Mouse (Mus musculus) frontal cortex, adult 2 months (tissue): ENCODE results near the gene 2310022A10Rik. TPM values are rescaled to one million over a fixed set of nuclear protein-coding genes. Genes with fewer than 3 reads are reported as not detected.
"Not testable (repeated sequence)": the region's sequence is repeated elsewhere in the genome, so short reads cannot be mapped to it uniquely, and the experiment has no call there.

Experiments
- DNase-seq, 2 experiments: peaks; one replicate each; pipeline ENCODE4 v3.0.0; 2022; ENCODE audit warnings: low spot score in 1 of 2; ENCODE audit errors: extremely low spot score in 1 of 2
- polyA plus RNA-seq: library from polyadenylated mRNA; depleted of rRNA; stranded (reverse); fragments of >200 nt; gene quantifications from 2 replicates; pipeline ENCODE4 v1.2.3, GENCODE M21; 2012; rRNA removed

Gene 2310022A10Rik
- polyA plus RNA-seq, 1 experiment = 32.3 TPM

- no peak for DNase-seq
These were observed 56.7 kb downstream of the 2310022A10Rik start for GRCm38 (mm10) chr7:27609688-27610087.

- no peak for DNase-seq
These were observed 57.3 kb downstream of the 2310022A10Rik start for GRCm38 (mm10) chr7:27610370-27610769.

- DNase-seq = no peak
These were observed 57.8 kb downstream of the 2310022A10Rik start for GRCm38 (mm10) chr7:27610871-27611270.

GRCm38 (mm10) chr7:27612940-27613339, 59.9 kb downstream of the 2310022A10Rik start:
- no peak for DNase-seq

- DNase-seq = peak in 1 of 2 experiments; percentile 77
These were observed 60.9 kb downstream of the 2310022A10Rik start for GRCm38 (mm10) chr7:27613751-27614499.

GRCm38 (mm10) chr7:27621028-27621427, 68.0 kb downstream of the 2310022A10Rik start:
- DNase-seq = no peak

GRCm38 (mm10) chr7:27622234-27622633, 69.2 kb downstream of the 2310022A10Rik start:
- no peak for DNase-seq

- no peak for DNase-seq
These were observed 71.9 kb downstream of the 2310022A10Rik start for GRCm38 (mm10) chr7:27624967-27625366.

GRCm38 (mm10) chr7:27627707-27628106, 74.7 kb downstream of the 2310022A10Rik start:
- no peak for DNase-seq

GRCm38 (mm10) chr7:27628190-27628589, 75.2 kb downstream of the 2310022A10Rik start:
- DNase-seq = no peak

GRCm38 (mm10) chr7:27628816-27629215, 75.8 kb downstream of the 2310022A10Rik start:
- not testable (repeated sequence) for DNase-seq

GRCm38 (mm10) chr7:27631439-27631838, 78.4 kb downstream of the 2310022A10Rik start:
- no peak for DNase-seq

Other genes starting within 250 kb of the 2310022A10Rik start
- 68.8 and 69.8 TPM in 2 replicates for gene Ltbp4, start 215.5 kb upstream of the 2310022A10Rik start, polyA plus RNA-seq
- 58.4 and 62.8 TPM in 2 replicates for gene Shkbp1, start 197.2 kb upstream of the 2310022A10Rik start, polyA plus RNA-seq
- 0.25 TPM in 1 of 2 replicates, not detected in the other for gene Gm20479, start 195.8 kb upstream of the 2310022A10Rik start, polyA plus RNA-seq
- gene Sptbn4, start 105.5 kb upstream of the 2310022A10Rik start, polyA plus RNA-seq = 131 and 135 TPM in 2 replicates
- 21.4 and 23.6 TPM in 2 replicates for gene Blvrb, start 105.3 kb upstream of the 2310022A10Rik start, polyA plus RNA-seq
- gene Sertad3, start 79.5 kb upstream of the 2310022A10Rik start, polyA plus RNA-seq = 3.8 and 5.0 TPM in 2 replicates
- gene Sertad1, start 66.3 kb upstream of the 2310022A10Rik start, polyA plus RNA-seq = 14.0 and 16.9 TPM in 2 replicates
- 0.29 and 0.46 TPM in 2 replicates for gene Prx, start 53.9 kb upstream of the 2310022A10Rik start, polyA plus RNA-seq
- 0.44 and 0.66 TPM in 2 replicates for gene Hipk4, start 30.0 kb upstream of the 2310022A10Rik start, polyA plus RNA-seq
- 933 and 972 TPM in 2 replicates for gene Pld3, start within 50 bp of the 2310022A10Rik start, polyA plus RNA-seq
- gene Akt2, start 38.3 kb downstream of the 2310022A10Rik start, polyA plus RNA-seq = 114 and 122 TPM in 2 replicates
- 139 and 148 TPM in 2 replicates for gene Ttc9b, start 100.7 kb downstream of the 2310022A10Rik start, polyA plus RNA-seq
- 145 and 150 TPM in 2 replicates for gene Map3k10, start 121.4 kb downstream of the 2310022A10Rik start, polyA plus RNA-seq
- gene Zfp607b, start 136.1 kb downstream of the 2310022A10Rik start, polyA plus RNA-seq = 7.2 and 8.2 TPM in 2 replicates
- 17.6 and 19.6 TPM in 2 replicates for gene Zfp60, start 178.2 kb downstream of the 2310022A10Rik start, polyA plus RNA-seq